Mouse (Mus musculus): ENCODE results near the gene Ccnjl. TPM values are rescaled to one million over a fixed set of nuclear protein-coding genes. Genes with fewer than 3 reads are reported as not detected.

The Ccnjl gene
- polyA plus RNA-seq, 1 experiment from 2014 or later = 9.5 TPM

GRCm38 (mm10) chr11:43575061-43575375 is 46.4 kb downstream of the Ccnjl start:
- H3K9ac ChIP-seq (replicated peaks; ENCODE audit: low read depth, low read length) = no peak overlapping the region; the same call in 1 of the 2 replicates
- WGBS = 15% methylated on average over 3 of the region's 3 CpGs
- H3K36me3 ChIP-seq (ENCODE audit: control insufficient read depth, insufficient read depth) = no peaks in the 10 kb centered on the region
- no peak overlapping the region for H3K4me3 ChIP-seq (replicated peaks; ENCODE audit: low read length)
- H3K4me1 ChIP-seq (replicated peaks; ENCODE audit: control insufficient read depth, insufficient read depth, low read length) = peaks cover 12% of the 10 kb centered on the region
- ATAC-seq = 0 out of 2 replicates have a peak, but pooled peaks have one; percentile 3
- no peak overlapping the region for H3K4me2 ChIP-seq (ENCODE audit: low read length)
- no peaks in the 10 kb centered on the region for H3K9me3 ChIP-seq (ENCODE audit: control insufficient read depth, low read length)
- H3K27ac ChIP-seq (ENCODE audit: low read length) = peak overlapping the region; percentile 11; the same call in 1 of the 2 replicates
- no peaks in the 10 kb centered on the region for H3K27me3 ChIP-seq (replicated peaks; ENCODE audit: control insufficient read depth, insufficient read depth, low read length)

DNA sequence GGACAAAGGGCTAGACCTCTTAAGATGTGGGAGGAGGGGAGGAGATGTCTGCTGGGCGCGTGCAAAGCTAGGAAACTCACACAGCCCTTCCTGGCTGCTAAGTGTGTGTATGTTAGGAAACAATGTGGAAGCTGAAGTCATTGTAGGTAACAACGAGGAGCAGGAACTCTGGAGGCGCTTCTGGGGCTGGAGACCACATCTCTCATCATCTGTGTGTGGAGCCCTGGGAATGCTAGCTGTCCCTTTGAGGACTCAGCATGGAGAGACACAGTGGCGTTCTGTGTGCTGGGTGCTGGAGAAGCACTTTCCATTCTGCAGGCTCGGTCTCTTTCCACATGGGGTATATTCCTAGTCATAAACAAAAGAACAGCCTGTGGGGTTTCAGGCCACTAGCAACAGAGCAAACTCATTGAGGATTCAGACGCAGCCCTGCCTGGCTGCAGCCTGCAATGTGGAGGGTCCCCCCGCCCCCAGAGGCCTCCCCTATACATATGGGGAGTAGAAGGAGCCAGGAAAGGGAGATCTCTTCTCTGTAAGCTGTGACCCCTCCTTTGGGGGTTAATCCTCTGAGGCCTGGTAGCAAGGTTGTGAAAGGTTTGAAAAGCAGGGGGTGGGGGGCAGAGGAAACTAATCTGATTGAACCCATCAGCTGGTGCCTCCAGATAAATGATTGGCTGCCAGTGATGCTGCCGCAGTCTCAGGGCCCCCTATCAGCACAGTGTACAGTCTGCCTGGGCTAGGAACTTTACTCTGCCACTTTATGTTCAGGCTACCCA is 47.0 kb downstream of the Ccnjl start:
- Histone ChIP-seq H3K4me1 (replicated peaks; ENCODE audit: control insufficient read depth, insufficient read depth, low read length) (peaks cover 12% of the 10 kb centered on the region), H3K9me3 (ENCODE audit: control insufficient read depth, low read length) (no peaks in the 10 kb centered on the region), H3K27ac (ENCODE audit: low read length) (peak overlapping the region; percentile 11; the same call in 1 of the 2 replicates), H3K4me2 (ENCODE audit: low read length) (no peak overlapping the region), H3K9ac (replicated peaks; ENCODE audit: low read depth, low read length) (peak overlapping the region; percentile 1; the same call in 1 of the 2 replicates), H3K4me3 (replicated peaks; ENCODE audit: low read length) (no peak overlapping the region), H3K36me3 (ENCODE audit: control insufficient read depth, insufficient read depth) (no peaks in the 10 kb centered on the region), H3K27me3 (replicated peaks; ENCODE audit: control insufficient read depth, insufficient read depth, low read length) (no peaks in the 10 kb centered on the region)
- 4% methylated on average over 9 of the region's 9 CpGs for WGBS
- ATAC-seq = peak; percentile 83

- Histone ChIP-seq H3K9ac (replicated peaks; ENCODE audit: low read depth, low read length) (no peak overlapping the region), H3K27ac (ENCODE audit: low read length) (no peak overlapping the region), H3K36me3 (ENCODE audit: control insufficient read depth, insufficient read depth) (no peaks in the 10 kb centered on the region), H3K4me1 (replicated peaks; ENCODE audit: control insufficient read depth, insufficient read depth, low read length) (peaks cover 12% of the 10 kb centered on the region), H3K4me3 (replicated peaks; ENCODE audit: low read length) (no peak overlapping the region), H3K27me3 (replicated peaks; ENCODE audit: control insufficient read depth, insufficient read depth, low read length) (no peaks in the 10 kb centered on the region), H3K9me3 (ENCODE audit: control insufficient read depth, low read length) (no peaks in the 10 kb centered on the region), H3K4me2 (ENCODE audit: low read length) (no peak overlapping the region)
- ATAC-seq = no peak
- whole genome bisulfite sequencing = 53% methylated on average over 11 of the region's 11 CpGs
Measured at GRCm38 (mm10) chr11:43577713-43578478, 49.3 kb downstream of the Ccnjl start.

- ATAC-seq = no peak
- Histone ChIP-seq H3K27ac (ENCODE audit: low read length) (no peak overlapping the region), H3K4me2 (ENCODE audit: low read length) (no peak overlapping the region), H3K36me3 (ENCODE audit: control insufficient read depth, insufficient read depth) (0 out of 2 replicates have a peak, but pooled peaks cover 5% of the 10 kb centered on the region), H3K9ac (replicated peaks; ENCODE audit: low read depth, low read length) (no peak overlapping the region), H3K9me3 (ENCODE audit: control insufficient read depth, low read length) (no peaks in the 10 kb centered on the region), H3K4me3 (replicated peaks; ENCODE audit: low read length) (no peak overlapping the region), H3K4me1 (replicated peaks; ENCODE audit: control insufficient read depth, insufficient read depth, low read length) (no peaks in the 10 kb centered on the region), H3K27me3 (replicated peaks; ENCODE audit: control insufficient read depth, insufficient read depth, low read length) (no peaks in the 10 kb centered on the region)
- WGBS = 94% methylated on average over 22 of the region's 22 CpGs
Measured at GRCm38 (mm10) chr11:43585211-43586005, 56.8 kb downstream of the Ccnjl start.

DNA sequence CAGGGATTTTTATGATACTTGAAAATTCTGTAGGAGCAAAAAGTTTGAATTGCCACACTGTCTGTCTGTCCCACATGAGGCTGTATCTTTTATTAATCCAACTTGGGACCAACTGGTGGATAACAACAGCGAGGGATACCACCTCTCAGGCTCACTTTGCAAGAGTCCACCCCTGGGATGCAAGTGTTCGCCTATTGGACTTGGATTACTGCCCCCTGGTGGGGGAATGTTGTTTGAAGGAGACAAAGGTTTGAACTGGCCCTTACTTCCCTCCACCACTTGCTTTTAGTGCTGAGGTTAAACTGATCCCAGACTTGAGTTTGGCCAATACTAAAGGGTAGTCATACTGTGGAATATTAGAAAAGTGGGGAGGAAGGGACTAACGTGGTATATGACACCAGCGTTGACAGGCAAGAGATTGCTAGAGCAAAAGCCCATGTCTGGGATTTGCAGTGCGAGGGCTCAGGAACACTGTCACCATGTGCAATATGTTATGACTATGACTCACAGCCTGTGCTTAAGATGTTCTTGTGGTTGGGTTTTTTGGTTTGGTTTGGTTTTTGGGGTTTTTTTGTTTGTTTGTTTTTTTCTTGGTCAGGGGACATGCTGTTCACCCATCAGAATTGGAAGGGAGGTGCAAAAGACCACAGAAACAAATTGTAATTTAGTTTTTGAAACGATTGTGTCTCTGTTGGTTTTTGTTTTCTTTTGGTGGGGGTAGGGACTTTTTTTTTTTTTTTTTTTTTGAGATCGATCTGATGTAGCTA is 57.9 kb downstream of the Ccnjl start, which contains the start of gene 4933415A04Rik:
TSS of gene 4933415A04Rik (plus strand) at position 717 of the 767 bp plus-strand sequence.
- no peaks in the 10 kb centered on the region for H3K9me3 ChIP-seq (ENCODE audit: control insufficient read depth, low read length)
- no peak within 1 kb of the TSS for H3K4me3 ChIP-seq (replicated peaks; ENCODE audit: low read length)
- H3K36me3 ChIP-seq (ENCODE audit: control insufficient read depth, insufficient read depth) = 0 out of 2 replicates have a peak, but pooled peaks cover 5% of the 10 kb centered on the region
- no peaks in the 10 kb centered on the region for H3K27me3 ChIP-seq (replicated peaks; ENCODE audit: control insufficient read depth, insufficient read depth, low read length)
- H3K4me1 ChIP-seq (replicated peaks; ENCODE audit: control insufficient read depth, insufficient read depth, low read length) = no peaks in the 10 kb centered on the region
- 72% methylated on average over 7 of the region's 7 CpGs for WGBS
- H3K4me2 ChIP-seq (ENCODE audit: low read length) = no peak within 1 kb of the TSS
- H3K9ac ChIP-seq (replicated peaks; ENCODE audit: low read depth, low read length) = no peak within 1 kb of the TSS
- ATAC-seq = peak; percentile 47; the same call in 1 of the 2 replicates
- H3K27ac ChIP-seq (ENCODE audit: low read length) = no peak within 1 kb of the TSS

DNA sequence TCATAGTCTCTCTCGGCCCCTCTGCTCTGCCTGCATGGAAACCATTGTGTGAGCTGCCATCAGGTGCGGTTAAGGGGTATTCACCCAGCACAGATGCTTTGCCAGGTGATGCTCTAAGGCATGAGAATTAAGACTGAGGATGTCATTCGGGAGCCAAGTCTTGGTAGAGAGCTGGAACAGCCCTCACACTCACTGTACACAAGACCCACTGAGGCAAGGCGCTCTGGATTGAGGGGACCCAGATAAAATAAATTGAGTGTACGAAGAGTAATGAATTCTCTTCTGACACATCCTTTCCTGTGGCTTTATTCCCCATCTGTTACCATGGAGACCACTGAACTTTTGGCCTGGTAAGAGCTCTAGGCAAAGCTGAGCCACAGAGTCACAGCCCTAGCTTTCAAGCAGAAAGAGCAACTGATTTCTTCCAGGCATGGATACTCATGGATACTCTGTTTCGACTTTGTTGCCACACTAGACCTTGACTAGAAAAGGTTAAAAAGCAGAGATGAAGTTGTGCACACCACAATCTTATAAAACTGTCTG is 61.0 kb downstream of the Ccnjl start:
- H3K4me3 ChIP-seq (replicated peaks; ENCODE audit: low read length) = no peak overlapping the region
- H3K27ac ChIP-seq (ENCODE audit: low read length) = no peak overlapping the region
- no peaks in the 10 kb centered on the region for H3K27me3 ChIP-seq (replicated peaks; ENCODE audit: control insufficient read depth, insufficient read depth, low read length)
- H3K9ac ChIP-seq (replicated peaks; ENCODE audit: low read depth, low read length) = no peak overlapping the region
- no peak; the same call in 1 of the 2 replicates for ATAC-seq
- H3K4me1 ChIP-seq (replicated peaks; ENCODE audit: control insufficient read depth, insufficient read depth, low read length) = no peaks in the 10 kb centered on the region
- no peak overlapping the region for H3K4me2 ChIP-seq (ENCODE audit: low read length)
- H3K9me3 ChIP-seq (ENCODE audit: control insufficient read depth, low read length) = no peaks in the 10 kb centered on the region
- 0 out of 2 replicates have a peak, but pooled peaks cover 5% of the 10 kb centered on the region for H3K36me3 ChIP-seq (ENCODE audit: control insufficient read depth, insufficient read depth)
- WGBS = 74% methylated on average over 6 of the region's 6 CpGs

- no peak for ATAC-seq
Measured at GRCm38 (mm10) chr11:43601440-43601839, 72.9 kb downstream of the Ccnjl start, which contains the start of gene Fabp6. Gene Fabp6, minus strand, starts transcription at chr11:43601540.

DNA sequence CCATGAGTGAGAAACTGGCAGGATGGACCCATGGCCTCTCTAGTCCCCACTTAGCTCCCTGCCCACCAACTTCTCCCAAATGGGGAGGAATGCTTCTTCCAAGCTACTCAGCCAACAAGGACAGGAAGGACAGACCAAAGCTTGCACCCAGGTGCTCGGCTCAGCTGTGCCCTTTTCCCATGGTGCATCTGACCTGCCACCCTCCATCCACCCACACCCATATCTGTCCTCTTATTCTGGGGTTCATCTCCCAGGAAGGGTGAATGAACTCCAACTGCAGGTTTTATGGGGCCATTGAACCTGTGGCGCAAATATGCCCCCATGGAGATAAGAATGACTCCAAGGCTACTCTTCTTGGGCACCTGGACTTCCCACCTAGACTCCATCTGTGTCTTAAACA is 75.6 kb downstream of the Ccnjl start:
- no peak overlapping the region for H3K4me2 ChIP-seq (ENCODE audit: low read length)
- 100% methylated on average over 2 of the region's 2 CpGs for WGBS
- H3K9ac ChIP-seq (replicated peaks; ENCODE audit: low read depth, low read length) = no peak overlapping the region
- no peaks in the 10 kb centered on the region for H3K9me3 ChIP-seq (ENCODE audit: control insufficient read depth, low read length)
- H3K27ac ChIP-seq (ENCODE audit: low read length) = no peak overlapping the region
- no peaks in the 10 kb centered on the region for H3K36me3 ChIP-seq (ENCODE audit: control insufficient read depth, insufficient read depth)
- no peak for ATAC-seq
- no peaks in the 10 kb centered on the region for H3K27me3 ChIP-seq (replicated peaks; ENCODE audit: control insufficient read depth, insufficient read depth, low read length)
- no peaks in the 10 kb centered on the region for H3K4me1 ChIP-seq (replicated peaks; ENCODE audit: control insufficient read depth, insufficient read depth, low read length)
- H3K4me3 ChIP-seq (replicated peaks; ENCODE audit: low read length) = no peak overlapping the region

More at GRCm38 (mm10) chr11:43601440-43601839, 72.9 kb downstream of the Ccnjl start, which contains the start of gene Fabp6:
- no peak within 1 kb of the TSS for H3K4me3 ChIP-seq (replicated peaks; ENCODE audit: low read length)
- no peak within 1 kb of the TSS for H3K4me2 ChIP-seq (ENCODE audit: low read length)
- 88% methylated on average over 5 of the region's 5 CpGs for WGBS
- H3K27ac ChIP-seq (ENCODE audit: low read length) = no peak within 1 kb of the TSS
- no peaks in the 10 kb centered on the region for H3K27me3 ChIP-seq (replicated peaks; ENCODE audit: control insufficient read depth, insufficient read depth, low read length)
- H3K4me1 ChIP-seq (replicated peaks; ENCODE audit: control insufficient read depth, insufficient read depth, low read length) = no peaks in the 10 kb centered on the region
- H3K36me3 ChIP-seq (ENCODE audit: control insufficient read depth, insufficient read depth) = no peaks in the 10 kb centered on the region
- no peaks in the 10 kb centered on the region for H3K9me3 ChIP-seq (ENCODE audit: control insufficient read depth, low read length)
- H3K9ac ChIP-seq (replicated peaks; ENCODE audit: low read depth, low read length) = no peak within 1 kb of the TSS
